Mouse (Mus musculus) layer of hippocampus, postnatal 36 days (tissue): ENCODE results near the gene Stk24. TPM values are rescaled to one million over a fixed set of nuclear protein-coding genes. Genes with fewer than 3 reads are reported as not detected.
"Not testable (repeated sequence)": the region's sequence is repeated elsewhere in the genome, so short reads cannot be mapped to it uniquely, and the experiment has no call there.

Experiments
- DNase-seq, 2 experiments: peaks; one replicate each; pipeline ENCODE4 v3.0.0; 2022
- total RNA-seq, 2 experiments: library from RNA; stranded (reverse); gene quantifications; 2 replicates each; pipeline ENCODE4 v1.2.3; 2021

Stk24 gene
- total RNA-seq = 10 to 100 TPM; 57.3 to 62.1 TPM

GRCm38 (mm10) chr14:121379827-121380145 lies at the start of gene Stk24:
Gene Stk24, minus strand, starts transcription at chr14:121380011.
- DNase-seq = peak in 1 of 2 experiments; percentile 19

GRCm38 (mm10) chr14:121428148-121428547 lies 48.3 kb upstream of the Stk24 start:
- no peak for DNase-seq

GRCm38 (mm10) chr14:121426743-121427142 lies 46.9 kb upstream of the Stk24 start:
- no peak for DNase-seq

GRCm38 (mm10) chr14:121425004-121425793 lies 45.4 kb upstream of the Stk24 start:
- DNase-seq = no peak

GRCm38 (mm10) chr14:121423341-121423751 lies 43.5 kb upstream of the Stk24 start:
- no peak for DNase-seq

- DNase-seq = no peak
These were observed 43.0 kb upstream of the Stk24 start for GRCm38 (mm10) chr14:121422664-121423340.

- no peak for DNase-seq
These were observed 42.2 kb upstream of the Stk24 start for GRCm38 (mm10) chr14:121422000-121422399.

- DNase-seq = peak; percentile 11 to 14
These were observed 37.8 kb upstream of the Stk24 start for GRCm38 (mm10) chr14:121417594-121417993.

- no peak for DNase-seq
These were observed 37.0 kb upstream of the Stk24 start for GRCm38 (mm10) chr14:121416626-121417319.

GRCm38 (mm10) chr14:121414635-121415241 lies 34.9 kb upstream of the Stk24 start:
- DNase-seq = no peak

GRCm38 (mm10) chr14:121413726-121414125 lies 33.9 kb upstream of the Stk24 start:
- DNase-seq = not testable (repeated sequence)

- DNase-seq = no peak
These were observed 29.1 kb upstream of the Stk24 start for GRCm38 (mm10) chr14:121408944-121409343.

- DNase-seq = no peak
These were observed 27.1 kb upstream of the Stk24 start for GRCm38 (mm10) chr14:121406943-121407342.

GRCm38 (mm10) chr14:121405546-121405945 lies 25.7 kb upstream of the Stk24 start:
- DNase-seq = no peak

- DNase-seq = no peak
These were observed 25.3 kb upstream of the Stk24 start for GRCm38 (mm10) chr14:121405120-121405519.

- no peak for DNase-seq
These were observed 19.9 kb upstream of the Stk24 start for GRCm38 (mm10) chr14:121399676-121400075.

- no peak for DNase-seq
These were observed 17.7 kb upstream of the Stk24 start for GRCm38 (mm10) chr14:121397471-121397870.

GRCm38 (mm10) chr14:121395125-121395524 lies 15.3 kb upstream of the Stk24 start:
- DNase-seq = no peak

GRCm38 (mm10) chr14:121391927-121392326 lies 12.1 kb upstream of the Stk24 start:
- DNase-seq = no peak

- DNase-seq = no peak
These were observed 7.9 kb upstream of the Stk24 start for GRCm38 (mm10) chr14:121387760-121388159.

GRCm38 (mm10) chr14:121385440-121385839 lies 5.6 kb upstream of the Stk24 start:
- DNase-seq = no peak

- no peak for DNase-seq
These were observed 4.0 kb upstream of the Stk24 start for GRCm38 (mm10) chr14:121383801-121384200.
